Mouse (Mus musculus) kidney, postnatal 0 days (tissue): ENCODE measurements at regions not wholly inside any gene's neighbourhood (a gene's known extent, or its start where the extent isn't known, plus 50 kb on each side); places are given as distances from the start of the nearest gene placed in this dataset.

Source experiments
- ATAC-seq: fragments of 200-750 bp; cut with Nextera tagmentation; replicated peaks from 2 replicates; pipeline ENCODE4 v1.8.0; 2017; ENCODE audit warnings: low read depth, moderate number of reproducible peaks, moderate TSS enrichment, moderate library complexity; ENCODE audit not compliant: low FRiP score
- DNase-seq: peaks from one replicate; pipeline ENCODE4 v3.0.0-alpha.2; 2016; ENCODE audit warnings: low spot score
- H3K27ac ChIP-seq: fragments of 300-500 bp; sonication (generic); 2 replicates; pipeline ENCODE4 v1.5.1; 2014; ENCODE audit warnings: mild to moderate bottlenecking
- H3K27me3 ChIP-seq: fragments of 300-500 bp; sonication (generic); 2 replicates; pipeline ENCODE4 v1.6.1; 2014; ENCODE audit warnings: low read length, mixed read lengths; ENCODE audit not compliant: insufficient read depth
- H3K36me3 ChIP-seq: fragments of 300-500 bp; sonication (generic); 2 replicates; pipeline ENCODE4 v1.6.1; 2014; ENCODE audit warnings: low read length, mixed read lengths; ENCODE audit not compliant: insufficient read depth
- H3K4me1 ChIP-seq: fragments of 300-500 bp; sonication (generic); replicated peaks from 2 replicates; pipeline ENCODE4 v1.6.1; 2014; ENCODE audit warnings: antibody characterized with exemption, low read length, mixed read lengths; ENCODE audit not compliant: insufficient read depth
- H3K4me2 ChIP-seq: fragments of 300-500 bp; sonication (generic); 2 replicates; pipeline ENCODE4 v1.6.1; 2014; ENCODE audit warnings: mild to moderate bottlenecking, low read length, moderate library complexity, mixed read lengths
- H3K4me3 ChIP-seq: fragments of 300-500 bp; sonication (generic); replicated peaks from 2 replicates; pipeline ENCODE4 v1.5.1; 2014; ENCODE audit warnings: low read depth, low read length
- H3K9ac ChIP-seq: fragments of 300-500 bp; sonication (generic); 2 replicates; pipeline ENCODE4 v1.6.1; 2014; ENCODE audit warnings: low read depth, low read length
- H3K9me3 ChIP-seq: fragments of 300-500 bp; sonication (generic); replicated peaks from 2 replicates; pipeline ENCODE4 v1.6.1; 2016; ENCODE audit warnings: low read length, inconsistent platforms, mixed read lengths
- CTCF ChIP-seq: IDR thresholded peaks from 2 replicates; pipeline ENCODE4 v1.5.1; 2016; ENCODE audit warnings: antibody characterized with exemption, low read depth, mild to moderate bottlenecking, moderate library complexity
- WGBS: fragments of 180-500 bp; shearing (Covaris S2); extraction: QIAGEN DNeasy Blood & Tissue Kit; methylation state at CpG from one replicate; pipeline ENCODE4 v1.1.7; 2014; 5-methylcytosine and 5-hydroxymethylcytosine counted together

- ATAC-seq (no peak), DNase-seq (no peak)
- H3K4me3 ChIP-seq: no peak overlapping the region
- no peak for TF ChIP-seq CTCF
- H3K4me2 ChIP-seq: no peak overlapping the region
- H3K27me3 ChIP-seq: no peaks in the 10 kb centered on the region
- H3K9ac ChIP-seq: no peak overlapping the region
- 87% methylated on average over 9 of the region's 9 CpGs for WGBS
- H3K36me3 ChIP-seq: no peaks in the 10 kb centered on the region
- H3K9me3 ChIP-seq: no peaks in the 10 kb centered on the region
- H3K27ac ChIP-seq: no peak overlapping the region
- no peaks in the 10 kb centered on the region for H3K4me1 ChIP-seq
Measured at GRCm38 (mm10) chr7:121335390-121336109, 56.1 kb upstream of the Hs3st2 start.

- Histone ChIP-seq H3K36me3 (no peaks in the 10 kb centered on the region), H3K4me3 (no peak overlapping the region), H3K27me3 (no peaks in the 10 kb centered on the region), H3K9me3 (no peaks in the 10 kb centered on the region), H3K27ac (no peak overlapping the region), H3K4me2 (no peak overlapping the region), H3K4me1 (no peaks in the 10 kb centered on the region), H3K9ac (no peak overlapping the region)
- 36% methylated on average over 3 of the region's 3 CpGs for WGBS
- DNase-seq: no peak
- ATAC-seq: no peak
- TF ChIP-seq CTCF: no peak
Measured at GRCm38 (mm10) chr7:121339942-121340341, 51.7 kb upstream of the Hs3st2 start.
